Mouse (Mus musculus) cerebellum, postnatal 25 days (tissue): ENCODE measurements around the gene Dpagt1.
A peak's percentile ranks its signal among the peaks of the same experiment; 100 is the strongest.
"Not testable (repeated sequence)": the region's sequence is repeated elsewhere in the genome, so short reads cannot be mapped to it uniquely, and the experiment has no call there.

Experiments
- DNase-seq, 2 experiments: peaks; one replicate each; pipeline ENCODE4 v3.0.0; 2021; ENCODE audit warnings: mixed read lengths in 2 of 2

Dpagt1 gene

DNA sequence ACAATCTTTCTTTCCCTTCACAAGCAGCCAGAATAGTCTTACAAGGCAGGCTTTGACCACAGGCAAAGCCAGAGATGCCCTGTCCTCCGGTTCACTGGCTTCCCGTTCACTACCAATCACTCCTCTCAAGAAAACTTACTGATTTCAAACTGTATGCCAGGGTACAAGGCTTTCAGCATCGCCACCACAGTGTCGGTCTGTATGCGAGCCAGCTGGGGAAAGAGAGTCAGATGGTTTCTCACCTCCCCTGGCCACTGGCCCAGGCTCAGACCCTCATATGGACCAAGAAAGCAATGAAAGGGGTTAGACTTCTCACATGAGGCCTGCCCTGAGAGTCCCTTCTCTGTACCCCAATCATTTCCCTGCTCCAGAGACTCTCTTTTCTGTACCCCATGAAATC, 15.7 kb downstream of the Dpagt1 start:
- DNase-seq: no peak

DNA sequence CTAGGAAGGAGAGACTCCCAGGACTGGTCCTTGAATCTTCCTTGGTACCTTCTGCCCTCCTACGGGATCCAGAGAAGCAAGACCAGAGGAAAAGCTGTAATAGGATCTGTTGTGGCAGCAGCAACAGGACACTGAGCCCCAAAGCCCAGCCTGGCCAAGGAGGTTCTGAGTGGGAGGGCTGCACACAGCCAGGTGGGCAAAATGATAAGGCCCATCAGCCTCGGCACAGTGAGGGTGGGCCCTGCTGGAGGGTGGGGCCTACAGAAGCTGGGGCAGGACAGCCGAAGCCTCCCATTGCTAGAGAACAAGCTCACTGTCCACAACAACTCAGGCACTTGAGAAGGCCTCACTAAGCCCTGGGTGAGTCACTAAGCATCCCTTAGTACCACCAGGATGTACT, 16.4 kb downstream of the Dpagt1 start:
- no peak for DNase-seq

DNA sequence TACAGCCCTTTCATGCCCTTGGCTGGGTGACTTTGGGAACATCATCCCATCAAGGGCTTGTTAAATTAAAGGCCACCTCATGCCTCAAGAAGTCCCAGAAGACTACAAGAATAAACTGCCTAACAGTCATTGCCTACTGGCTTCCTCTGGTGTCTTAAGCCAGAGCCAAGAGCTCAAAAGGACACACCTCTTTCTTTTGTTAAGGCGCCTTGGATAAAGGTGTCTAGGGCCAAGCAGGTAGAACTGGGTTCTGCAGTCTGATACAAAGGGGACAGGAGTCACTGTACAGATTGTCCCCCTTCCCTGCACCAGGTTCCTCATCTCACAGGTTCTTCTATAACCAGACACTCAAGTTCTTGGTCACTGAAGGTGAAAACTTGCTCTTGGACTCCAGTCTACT, 16.8 kb downstream of the Dpagt1 start:
- DNase-seq: no peak

DNA sequence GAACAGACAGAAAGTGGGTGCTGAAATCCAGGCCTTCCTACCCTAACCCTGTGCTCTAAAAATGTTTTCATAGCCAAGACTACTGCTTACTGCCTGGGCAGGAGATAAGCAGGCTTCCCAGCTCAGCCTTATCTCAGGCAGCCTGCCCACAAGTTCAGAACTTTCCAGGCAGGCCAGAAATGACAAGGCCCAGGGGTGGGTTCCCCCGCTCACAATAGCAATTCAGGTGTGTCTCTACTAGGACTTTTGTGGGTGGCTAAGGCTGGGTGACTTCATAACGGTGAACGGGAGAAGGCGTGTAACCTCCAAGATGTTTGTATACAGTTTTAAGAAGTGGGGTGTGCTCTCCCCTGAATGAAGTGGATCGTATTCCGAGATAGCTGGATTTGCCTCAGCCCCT, 17.5 kb downstream of the Dpagt1 start:
- peak in 1 of 2 experiments; percentile 32 for DNase-seq

DNA sequence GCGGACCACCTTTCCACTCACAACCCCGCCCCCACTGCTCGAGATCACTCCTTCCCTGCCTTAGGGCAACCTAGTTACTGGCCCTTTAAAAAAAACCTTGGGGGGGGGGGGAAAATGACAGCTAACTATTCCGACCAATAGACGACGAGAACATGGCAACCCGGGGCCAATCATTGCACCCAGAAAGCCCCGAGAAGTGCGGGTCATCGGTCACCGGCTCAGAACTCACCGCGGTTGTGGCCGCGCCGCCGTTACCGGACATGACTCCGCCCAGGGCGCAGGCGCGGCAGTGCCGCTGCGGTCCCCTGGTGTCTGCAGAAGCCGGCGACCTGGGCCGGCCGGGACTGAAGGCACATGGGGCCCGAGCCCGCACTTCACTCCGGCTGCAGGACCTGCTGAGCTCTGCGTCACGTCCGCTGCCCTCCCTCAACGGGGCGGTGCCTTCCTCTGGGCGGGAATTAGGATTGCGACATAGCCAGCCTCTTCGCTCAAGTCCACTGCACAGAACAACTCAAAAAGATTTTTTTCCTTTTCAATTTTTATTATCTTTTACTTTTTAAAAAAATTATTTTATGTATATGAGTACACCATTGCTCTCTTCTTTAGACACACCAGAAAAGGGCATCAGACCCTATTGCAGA, 18.1 kb downstream of the Dpagt1 start, which contains the start of gene Hmbs:
Gene Hmbs (minus strand): TSS at position 448 of the 641 bp plus-strand sequence.
- peak; percentile 91 to 95 for DNase-seq

DNA sequence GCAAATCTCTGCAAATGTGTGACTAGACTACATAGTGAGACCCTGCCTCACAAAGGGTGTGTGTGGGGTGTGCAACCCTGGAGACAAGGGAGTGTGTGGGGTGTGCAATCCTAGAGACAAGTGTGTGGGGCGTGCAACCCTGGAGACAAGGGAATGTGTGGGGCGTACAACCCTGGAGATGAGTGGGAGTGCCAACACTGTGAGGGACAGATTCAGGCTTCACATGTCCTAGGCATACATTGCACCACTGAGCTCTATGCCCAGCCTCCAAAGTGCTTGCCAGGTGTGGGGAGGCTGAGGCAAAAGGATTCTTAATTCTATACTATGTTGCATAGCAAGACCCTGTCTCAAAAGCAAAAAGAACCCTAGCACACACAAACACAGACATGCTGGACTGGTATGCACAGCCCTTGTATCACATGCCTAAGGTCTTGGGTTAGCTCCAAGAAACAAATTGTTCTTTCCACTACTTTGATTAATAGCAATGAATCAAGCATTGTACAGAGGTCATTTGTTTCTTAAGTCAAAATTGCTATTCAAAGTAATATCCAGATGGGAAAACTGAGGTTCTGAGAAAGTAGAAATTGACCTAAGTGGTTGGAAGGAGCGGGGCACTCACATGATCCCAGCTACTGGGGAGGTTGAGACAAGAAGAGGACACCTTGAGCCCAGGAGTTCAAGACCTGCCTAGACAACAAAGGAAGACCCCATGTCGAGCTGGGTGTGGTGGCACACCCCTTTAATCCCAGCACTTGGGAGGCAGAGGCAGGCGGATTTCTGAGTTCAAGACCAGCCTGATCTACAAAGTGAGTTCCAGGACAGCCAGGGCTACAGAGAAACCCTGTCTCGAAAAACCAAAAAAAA, 20.0 kb downstream of the Dpagt1 start:
- DNase-seq: no peak

DNA sequence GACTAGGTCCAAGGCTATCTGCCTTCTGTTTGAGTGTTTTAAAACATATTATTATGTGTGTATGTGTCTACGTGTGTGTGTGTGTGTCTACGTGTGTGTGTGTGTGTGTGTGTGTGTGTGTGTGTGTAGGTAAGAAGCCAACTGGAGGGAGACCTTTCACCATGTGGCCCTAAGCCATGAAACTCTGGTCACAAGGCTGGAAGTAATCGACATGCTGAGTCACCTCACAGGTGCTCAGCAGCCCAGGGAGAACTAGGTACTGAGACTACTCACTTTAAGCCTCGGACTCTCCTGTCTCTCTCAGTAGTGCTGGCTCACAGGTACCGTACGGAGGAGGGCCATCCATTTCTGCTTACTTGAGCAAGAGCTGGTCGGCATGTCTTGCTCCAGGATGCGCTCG, 21.3 kb downstream of the Dpagt1 start:
- DNase-seq: no peak

DNA sequence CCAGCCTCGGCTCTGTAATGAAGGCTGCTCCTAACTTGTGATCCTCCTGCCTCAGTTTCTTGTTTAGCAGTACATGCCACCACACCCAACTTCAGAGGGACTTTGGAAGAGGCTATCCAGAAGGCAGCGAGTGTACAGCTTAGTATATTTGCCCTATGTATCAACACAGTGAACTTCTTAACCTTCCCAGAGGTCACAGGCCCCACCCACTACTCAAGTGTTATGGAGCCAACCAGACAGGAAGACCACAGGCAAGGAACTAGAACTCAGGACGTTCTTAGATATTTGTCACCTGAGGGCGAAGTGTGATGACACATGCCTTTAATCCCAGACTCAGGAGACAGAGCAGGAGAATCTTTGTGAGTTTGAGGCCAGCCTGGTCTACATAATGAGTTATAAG, 21.8 kb downstream of the Dpagt1 start:
- DNase-seq: no peak

DNA sequence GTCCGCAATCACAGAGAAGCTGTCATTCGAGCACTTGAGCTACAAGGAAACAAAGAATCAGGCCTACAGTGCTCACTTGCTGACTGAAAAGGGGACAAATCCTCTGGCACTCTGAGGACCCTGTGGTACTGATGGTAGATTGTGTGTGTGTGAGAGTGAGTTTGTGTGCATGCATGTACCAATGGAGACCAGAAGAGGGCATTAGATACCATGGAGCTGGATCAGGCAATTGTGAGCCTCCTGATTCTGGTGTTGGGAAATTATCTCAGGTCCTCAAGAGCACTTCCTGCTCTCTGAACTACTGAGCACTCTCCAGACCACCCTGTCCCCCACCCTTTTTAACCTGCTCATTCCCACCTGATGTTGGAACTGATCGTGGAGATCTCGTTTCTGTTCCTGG, 22.7 kb downstream of the Dpagt1 start:
- DNase-seq: no peak

DNA sequence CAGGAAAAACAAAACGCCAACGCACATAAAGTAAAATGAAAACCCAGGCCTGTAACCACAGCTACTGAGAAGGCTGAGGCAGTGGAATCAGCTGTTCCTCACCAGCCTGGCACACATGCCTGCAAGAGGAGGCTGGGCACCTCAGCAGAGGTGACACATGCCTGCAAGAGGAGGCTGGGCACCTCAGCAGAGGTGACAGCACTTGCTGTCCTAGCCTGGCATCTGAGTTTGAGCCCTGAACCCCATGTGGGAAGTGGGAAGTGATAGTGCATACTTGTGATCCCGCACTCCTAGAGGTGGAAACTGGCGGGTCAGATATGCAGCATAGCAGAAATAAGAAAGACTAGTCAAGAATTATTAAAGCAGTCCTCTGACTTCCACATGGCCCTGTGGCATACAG, 25.6 kb downstream of the Dpagt1 start:
- no peak for DNase-seq

DNA sequence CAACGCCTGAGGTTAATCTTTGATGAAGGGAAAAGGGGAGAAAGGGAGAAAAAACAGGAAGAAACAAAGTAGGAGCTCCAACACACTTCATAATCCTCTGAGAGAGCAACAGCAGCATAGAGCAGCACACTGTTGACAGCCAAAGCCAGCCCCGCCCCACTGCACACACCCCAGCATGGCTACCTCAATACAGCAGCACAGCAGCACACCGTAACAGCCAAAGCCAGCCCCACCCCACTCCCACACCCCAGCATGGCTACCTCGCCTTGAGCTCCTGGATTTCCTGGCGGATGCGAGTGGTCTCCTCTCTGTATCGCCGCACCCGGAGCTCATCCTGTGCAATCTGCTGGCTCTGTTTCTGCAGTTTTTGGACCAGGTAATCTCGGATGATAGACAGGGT, 26.5 kb downstream of the Dpagt1 start:
- DNase-seq: no peak

DNA sequence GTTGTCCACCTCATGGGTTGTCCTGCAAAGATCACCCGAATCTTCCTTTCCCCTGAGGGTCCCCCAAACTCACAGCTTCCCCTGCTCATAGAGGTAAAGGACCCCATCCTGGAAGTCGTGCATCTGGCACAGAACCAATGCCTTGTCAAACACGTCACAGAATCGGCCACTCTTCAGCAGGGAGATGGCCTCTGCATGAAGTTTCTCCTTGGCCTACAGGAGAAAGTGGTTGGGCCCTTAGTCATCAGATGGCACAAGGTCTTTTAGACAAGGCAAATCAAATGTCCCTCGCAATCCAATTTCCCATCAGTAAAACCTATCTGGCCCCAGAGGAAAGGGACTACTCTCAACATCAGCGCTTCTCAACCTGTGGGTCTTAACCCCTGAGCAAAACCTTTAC, 27.3 kb downstream of the Dpagt1 start:
- DNase-seq: no peak

DNA sequence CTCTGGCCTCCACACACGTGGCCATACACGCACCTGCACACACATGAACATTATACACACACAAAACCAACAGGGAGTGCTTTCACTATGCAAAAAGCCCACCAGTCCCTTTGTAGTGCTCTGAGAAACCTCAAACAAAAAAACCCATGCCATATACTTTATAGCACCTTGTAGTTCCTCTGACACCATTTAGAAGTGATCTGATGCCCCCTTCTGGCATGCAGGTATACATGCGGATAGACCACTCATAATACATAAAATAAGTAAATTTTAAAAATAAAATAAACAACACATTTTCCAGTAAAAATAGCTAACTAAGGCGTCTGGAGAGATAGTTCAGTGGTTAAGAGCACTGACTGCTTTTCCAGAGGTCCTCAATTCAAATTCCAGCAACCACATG, 31.4 kb downstream of the Dpagt1 start:
- DNase-seq: no peak

DNA sequence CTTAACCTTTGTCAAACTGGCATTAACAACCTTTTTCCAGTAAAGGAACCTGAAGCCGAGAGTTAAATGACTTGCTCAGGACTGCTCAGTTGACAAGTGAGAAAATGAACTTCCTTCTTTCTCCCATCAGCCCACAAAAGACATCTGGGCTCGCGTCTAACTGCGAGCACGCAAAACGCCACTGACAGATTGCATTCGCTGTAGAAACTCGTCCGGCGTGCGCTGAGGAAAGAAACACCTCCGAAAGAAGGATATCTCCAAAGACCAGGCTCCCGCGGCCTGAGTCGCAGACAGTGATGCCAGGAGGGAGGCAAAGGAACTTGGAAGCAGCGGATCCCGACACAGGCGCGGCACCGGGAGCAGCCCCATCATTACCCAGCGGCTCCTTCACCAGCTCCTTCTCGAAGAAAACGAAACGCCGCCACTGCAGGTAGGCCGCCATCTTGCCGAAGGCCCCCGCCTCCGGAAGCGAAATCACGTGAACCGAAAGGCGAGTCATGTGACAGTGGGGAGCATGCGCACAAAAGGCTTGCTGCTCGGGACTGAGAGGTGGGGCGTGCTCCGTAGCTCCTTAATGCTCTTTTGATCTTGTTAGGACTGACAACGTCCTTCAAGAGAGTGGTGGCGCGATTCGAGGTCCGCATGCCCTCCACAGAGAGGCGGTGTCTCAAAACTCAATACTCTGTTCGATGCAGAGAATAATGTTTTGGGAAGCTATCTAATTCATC, 35.5 kb downstream of the Dpagt1 start, which contains the start of gene Vps11:
Gene Vps11 (minus strand): TSS at position 481 of the 728 bp plus-strand sequence.
- peak; percentile 94 to 97 for DNase-seq

DNA sequence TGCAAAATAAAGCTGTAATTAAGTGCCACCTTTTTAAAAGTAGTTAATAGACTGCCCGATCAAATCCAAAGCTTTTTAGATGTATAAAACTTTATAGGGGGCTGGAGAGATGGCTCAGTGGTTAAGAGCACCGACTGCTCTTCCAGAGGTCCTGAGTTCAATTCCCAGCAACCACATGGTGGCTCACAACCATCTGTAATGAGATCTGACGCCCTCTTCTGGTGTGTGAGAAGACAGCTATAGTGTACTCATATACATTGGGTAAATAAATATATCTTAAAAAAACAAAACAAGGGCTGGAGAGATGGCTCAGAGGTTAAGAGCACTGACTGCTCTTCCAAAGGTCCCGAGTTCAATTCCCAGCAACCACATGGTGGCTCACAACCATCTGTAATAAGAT, 36.1 kb downstream of the Dpagt1 start:
- not testable (repeated sequence) for DNase-seq

DNA sequence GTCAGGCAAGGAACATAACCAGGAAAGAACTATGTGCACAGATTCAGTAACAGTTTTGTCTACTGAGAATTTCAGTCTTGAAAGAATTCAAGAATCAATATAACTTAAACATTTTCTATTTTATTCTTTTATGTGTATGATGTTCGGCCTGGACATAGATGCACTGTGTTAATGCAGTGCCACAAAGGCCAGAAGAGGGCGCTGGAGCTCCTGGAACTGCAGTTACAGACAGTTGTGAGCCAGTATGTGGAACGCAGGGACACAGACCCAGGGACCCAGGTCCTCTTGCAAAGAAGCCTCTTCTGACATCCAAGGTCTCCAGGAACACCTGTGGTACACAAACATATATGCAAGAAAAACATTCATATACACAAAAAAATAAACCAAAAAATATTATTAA, 38.7 kb downstream of the Dpagt1 start:
- no peak for DNase-seq

DNA sequence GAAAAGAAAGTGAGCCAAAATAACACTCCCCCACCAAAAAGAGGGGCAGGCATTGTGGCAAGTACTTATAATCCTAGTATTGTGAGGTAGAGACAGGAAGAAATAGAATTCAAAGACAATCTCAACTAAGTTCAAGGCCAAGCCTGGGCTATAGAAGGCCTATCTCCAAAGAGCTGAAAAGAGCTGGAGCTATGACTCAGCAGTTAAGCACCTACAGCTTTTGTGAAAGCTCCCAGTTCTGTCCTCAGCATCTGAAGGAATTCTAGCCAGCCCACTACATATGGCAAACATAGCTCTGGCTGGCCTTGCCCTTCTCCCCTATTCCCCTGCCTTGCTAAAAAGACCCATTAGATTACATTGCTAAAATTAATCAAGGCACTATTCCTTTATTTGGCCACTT, 47.6 kb downstream of the Dpagt1 start:
- no peak for DNase-seq

DNA sequence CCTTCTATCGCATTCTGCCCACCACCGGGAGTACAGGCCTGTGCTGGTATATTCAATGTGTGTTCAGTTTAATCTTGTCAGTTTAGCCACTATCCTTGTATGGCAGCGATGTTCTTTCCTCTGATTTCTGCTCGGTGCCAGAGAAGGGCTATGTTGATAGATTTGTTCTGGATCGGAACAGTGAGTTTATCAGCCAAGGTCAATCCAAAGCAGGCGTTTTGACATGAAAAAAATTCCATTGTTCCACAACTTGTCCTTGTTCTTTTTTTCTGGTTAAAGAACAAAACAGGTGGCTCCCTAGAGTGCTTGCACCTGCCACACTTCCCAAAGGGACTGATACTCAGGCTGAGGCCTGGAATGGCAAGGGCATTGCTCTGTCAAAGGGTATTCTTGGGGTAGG, 50.3 kb downstream of the Dpagt1 start:
- DNase-seq: no peak

DNA sequence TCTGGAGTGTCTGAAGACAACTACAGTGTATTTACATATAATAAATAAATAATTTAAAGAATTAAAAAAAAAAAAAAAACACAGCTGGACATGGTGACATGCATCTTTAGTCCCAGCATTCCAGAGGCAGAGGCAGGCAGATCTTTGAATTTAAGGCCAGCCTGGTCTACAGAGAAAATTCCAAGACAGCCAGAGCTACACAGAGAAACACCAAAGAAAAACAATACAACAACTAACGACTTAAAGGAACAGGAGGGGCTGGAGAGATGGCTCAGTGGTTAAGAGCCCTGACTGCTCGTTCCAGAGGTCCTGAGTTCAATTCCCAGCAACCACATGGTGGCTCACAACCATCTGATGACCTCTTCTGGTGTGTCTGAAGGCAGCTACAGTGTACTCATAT, 51.5 kb downstream of the Dpagt1 start:
- not testable (repeated sequence) for DNase-seq

DNA sequence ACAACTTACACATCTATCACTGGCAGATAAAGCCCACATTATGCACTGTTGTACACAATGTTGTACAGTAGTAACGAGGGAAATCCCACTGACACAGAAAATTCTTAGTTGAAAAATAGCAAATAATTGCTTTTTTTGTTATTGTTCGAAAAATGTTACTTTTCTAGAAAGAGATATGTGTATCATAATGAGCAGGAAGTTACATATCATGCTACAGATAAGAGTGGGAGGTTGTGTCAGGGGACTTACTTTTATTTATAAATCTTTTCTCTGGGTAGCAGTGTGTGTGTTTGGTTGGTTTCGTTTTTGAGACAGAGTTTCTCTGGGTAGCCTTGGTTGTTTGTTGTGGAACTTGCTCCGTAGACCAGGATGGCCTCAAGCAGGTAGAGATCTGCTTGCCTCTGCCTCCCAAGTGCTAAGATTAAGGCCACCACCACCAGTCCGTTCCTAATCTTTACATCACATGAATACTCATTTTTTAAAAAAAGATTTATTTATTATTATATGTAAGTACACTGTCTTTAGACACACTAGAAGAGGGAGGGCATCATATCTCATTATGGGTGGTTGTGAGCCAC, 52.4 kb downstream of the Dpagt1 start:
- DNase-seq: no peak

DNA sequence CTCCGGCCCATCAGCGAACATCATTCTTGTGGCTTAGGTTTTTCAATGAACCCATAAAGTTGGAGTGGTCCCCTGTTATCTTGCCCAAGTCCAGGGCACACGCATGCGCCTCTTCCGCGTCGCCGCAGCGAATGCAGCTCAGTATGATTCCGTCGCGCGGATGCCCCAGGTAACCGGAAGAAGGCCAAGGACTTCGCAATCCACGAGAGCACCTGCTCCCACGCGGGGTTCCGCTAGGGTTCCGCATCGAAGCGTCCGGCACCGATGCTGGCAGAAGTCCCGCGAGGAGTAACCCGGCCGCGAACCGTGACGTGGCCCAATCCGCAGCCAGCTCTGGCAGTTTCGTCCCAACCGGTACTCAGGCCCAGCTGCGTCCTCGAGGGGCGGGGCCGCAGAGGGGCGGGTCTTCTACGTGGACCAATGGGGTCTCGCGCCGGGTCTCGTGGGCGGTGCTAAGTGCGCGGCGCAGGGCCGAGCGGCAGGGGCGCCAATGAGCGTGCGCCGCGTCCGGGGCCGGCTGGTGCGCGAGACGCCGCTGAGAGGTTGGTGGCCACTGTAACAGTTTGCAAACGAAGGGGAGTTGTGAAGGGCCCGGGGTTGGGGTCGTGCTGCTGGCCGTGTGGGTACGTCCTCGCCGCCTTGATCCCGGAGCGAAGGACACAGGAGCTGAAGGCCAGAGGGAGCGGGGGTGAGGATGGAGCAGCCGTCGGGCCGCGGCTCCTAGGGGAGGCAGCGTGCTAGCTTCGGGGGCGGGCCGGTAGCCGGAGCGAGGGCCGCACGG, 53.4 kb downstream of the Dpagt1 start, which contains the start of gene Hyou1:
Gene Hyou1 (plus strand): TSS at position 437 of the 781 bp plus-strand sequence.
- DNase-seq: peak; percentile 100

DNA sequence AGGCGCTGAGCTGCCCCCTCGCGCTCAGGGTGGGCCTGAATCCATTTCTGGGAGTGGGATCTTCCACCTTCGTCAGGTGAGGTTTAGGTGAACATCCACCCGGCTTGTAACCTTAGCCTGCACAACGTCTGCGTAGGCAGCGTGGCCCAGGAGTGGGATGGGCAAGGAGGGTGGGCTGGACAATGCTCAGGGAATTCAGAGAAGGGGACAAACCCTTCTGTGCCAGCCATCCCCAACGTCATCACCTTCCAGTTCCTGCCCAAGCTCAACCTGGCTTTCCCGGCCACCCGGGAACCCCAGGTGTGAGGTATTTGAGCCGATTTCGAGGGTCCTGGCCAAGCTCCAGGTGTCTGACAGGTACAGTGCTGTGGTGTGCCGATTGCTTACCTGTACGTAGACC, 54.0 kb downstream of the Dpagt1 start:
- peak in 1 of 2 experiments; percentile 57 for DNase-seq
